Mouse (Mus musculus) left cerebral cortex, postnatal 36 days (tissue): ENCODE measurements at regions not wholly inside any gene's neighbourhood (a gene's known extent, or its start where the extent isn't known, plus 50 kb on each side); places are given as distances from the start of the nearest gene placed in this dataset.
A peak's percentile ranks its signal among the peaks of the same experiment; 100 is the strongest.

Experiments used
- DNase-seq, 2 experiments: peaks; one replicate each; pipeline ENCODE4 v3.0.0; 2021 to 2022; ENCODE audit warnings: low spot score in 2 of 2, mixed read lengths in 1 of 2
- intact Hi-C: fragments of 180-260 bp; cut with DNase I; formaldehyde crosslinking; loops from one replicate; pipeline ENCODE4 v1.15.1; 2025

DNA sequence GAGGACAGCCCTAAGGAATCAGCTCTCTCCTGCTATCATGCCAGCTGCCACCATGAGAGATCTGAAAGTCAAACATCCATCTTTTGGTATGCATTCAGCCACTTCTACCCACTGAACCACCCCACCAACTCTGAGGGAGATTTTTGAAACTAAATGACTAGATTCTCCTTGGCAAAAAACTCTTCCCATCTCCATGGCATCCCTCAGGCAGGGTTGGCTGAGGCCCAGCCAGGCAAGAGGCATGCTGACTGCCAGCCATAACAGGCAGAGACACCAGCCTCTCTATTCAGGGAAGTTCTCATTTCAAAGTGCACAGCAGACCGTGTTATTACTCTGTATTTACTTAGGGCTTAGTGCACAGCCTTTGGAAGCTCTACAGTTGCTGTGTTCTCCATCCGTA is 90.5 kb upstream of the Zdhhc25 start:
- intact Hi-C loops: no loop called here
- peak; percentile 17 to 18 for DNase-seq

DNA sequence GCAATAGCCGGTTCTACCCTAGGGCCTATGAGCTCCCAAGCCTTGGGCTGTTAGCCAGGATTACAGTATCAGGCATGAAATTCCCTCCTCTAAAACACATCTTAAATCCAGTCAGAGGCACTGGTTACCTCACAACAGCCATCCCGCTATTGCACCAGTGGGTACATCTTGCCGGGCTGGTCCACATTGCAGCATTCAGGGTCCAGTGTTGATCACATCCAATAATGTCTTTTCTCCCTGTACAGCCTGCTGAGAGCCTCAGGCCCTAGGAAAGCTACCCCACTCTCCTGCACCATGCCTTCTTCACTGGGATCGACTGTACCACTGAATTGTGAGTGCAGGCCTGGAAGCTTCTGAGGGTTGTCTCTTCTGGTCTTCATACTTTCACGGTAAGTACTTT is 86.0 kb upstream of the Zdhhc25 start:
- intact Hi-C loops: no loop called here
- no peak for DNase-seq

DNA sequence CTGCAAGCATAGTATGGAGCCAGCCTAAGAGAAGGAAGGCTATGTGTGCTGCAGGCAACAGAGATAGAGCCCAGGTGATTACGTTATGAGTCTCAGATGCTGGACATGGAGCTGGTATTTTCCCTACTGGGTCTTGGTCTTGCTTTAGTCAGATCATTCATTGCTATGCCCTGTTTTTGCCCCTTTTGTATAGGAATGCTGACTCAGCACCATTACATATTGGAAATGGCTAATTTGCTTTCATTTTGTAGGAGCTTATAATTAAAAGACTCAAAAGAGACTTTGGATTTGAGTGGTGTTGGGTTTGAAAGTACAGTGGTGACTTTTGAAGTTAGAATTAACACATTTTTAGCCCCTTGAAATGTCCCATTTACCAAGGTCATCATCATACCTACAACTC is 68.9 kb upstream of the Zdhhc25 start:
- no peak for DNase-seq
- intact Hi-C loops: loop anchor here (10.0 kb wide), 2 partner anchors 386 to 906 kb away; no protein-coding TSS in a partner anchor

DNA sequence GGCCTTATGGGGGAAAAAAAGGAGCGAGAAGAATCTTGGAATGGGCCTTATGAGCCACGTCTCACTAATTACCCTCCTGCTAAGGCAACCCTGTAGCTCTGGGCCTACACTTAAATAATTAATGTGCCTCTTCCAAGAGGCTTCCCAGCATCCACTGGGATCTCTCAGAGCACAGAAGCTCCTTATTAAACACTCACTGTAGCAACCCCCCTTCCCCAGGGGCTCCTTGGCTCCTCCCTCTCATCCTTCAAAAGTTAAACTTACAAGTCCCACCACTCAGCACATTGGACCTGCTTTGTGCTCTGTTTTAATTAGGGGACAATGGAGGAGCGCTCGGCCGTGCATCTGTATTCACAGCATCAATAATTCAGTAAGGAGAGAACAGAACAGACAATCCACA is 68.1 kb upstream of the Zdhhc25 start:
- intact Hi-C loops: loop anchor here (10.0 kb wide), 2 partner anchors 387 to 907 kb away; no protein-coding TSS in a partner anchor
- no peak for DNase-seq

DNA sequence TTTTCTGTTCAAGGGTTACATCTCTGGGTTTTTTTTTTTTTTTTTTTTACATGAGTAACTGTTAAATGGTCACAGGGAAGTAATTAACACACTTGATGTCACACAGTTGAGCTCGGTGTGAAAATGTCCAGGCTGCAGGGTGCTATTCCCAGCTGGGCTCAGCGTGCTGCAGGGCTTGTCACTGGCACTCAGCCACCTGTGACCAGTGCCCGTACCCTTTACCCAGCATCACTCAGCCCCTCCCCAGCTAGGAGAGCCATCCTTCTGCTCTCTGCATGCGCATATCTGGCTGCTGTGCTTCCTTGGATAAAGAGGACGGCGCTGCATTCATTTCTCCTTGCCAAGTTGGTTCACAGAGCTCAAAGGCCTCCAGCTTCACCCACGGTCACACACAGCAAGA is 66.7 kb upstream of the Zdhhc25 start:
- DNase-seq: no peak
- intact Hi-C loops: loop anchor here (10.0 kb wide), 2 partner anchors 389 to 909 kb away; no protein-coding TSS in a partner anchor

DNA sequence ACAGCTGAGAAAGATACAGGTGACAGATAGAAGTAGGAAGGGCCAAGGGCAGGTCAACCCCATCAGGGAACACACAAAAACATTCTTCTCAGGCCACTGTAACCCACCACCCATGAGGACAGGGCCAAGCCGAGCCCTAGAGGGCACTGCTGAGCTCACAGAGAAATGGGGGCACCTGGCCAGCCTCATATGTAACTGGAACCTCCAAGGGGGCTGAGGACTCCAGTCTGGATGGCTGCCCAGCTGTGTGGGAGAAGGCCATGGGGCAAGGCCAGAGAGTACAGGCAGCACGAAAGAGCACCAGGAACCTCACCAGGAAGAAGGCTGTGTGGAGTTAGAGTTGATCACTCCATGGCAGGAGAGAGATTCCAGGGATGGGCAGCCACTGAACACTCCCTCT is 64.6 kb upstream of the Zdhhc25 start:
- intact Hi-C loops: loop anchor here (10.0 kb wide), 2 partner anchors 391 to 911 kb away; no protein-coding TSS in a partner anchor
- DNase-seq: no peak

DNA sequence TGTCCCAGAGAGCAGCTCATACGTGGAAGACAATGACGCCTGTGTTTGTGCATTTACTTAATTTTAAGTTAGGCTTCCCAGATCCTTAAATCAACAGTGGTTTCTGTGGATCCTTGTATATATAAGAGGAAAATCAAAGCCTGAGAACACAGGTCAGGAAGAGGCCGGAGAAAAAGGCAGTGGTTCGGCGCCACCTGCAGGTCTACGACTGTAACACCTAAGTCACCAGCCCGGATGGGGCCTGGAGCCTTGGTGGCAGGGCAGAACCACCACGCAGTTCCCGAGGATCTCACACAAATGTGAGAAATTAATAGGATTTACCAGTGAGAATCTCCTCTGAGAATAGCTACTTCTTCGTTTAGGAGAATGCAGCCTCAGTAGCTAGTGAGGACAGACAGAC is 62.9 kb upstream of the Zdhhc25 start:
- DNase-seq: peak in 1 of 2 experiments; percentile 32
- intact Hi-C loops: loop anchor here (10.0 kb wide), 2 partner anchors 392 to 912 kb away; no protein-coding TSS in a partner anchor

DNA sequence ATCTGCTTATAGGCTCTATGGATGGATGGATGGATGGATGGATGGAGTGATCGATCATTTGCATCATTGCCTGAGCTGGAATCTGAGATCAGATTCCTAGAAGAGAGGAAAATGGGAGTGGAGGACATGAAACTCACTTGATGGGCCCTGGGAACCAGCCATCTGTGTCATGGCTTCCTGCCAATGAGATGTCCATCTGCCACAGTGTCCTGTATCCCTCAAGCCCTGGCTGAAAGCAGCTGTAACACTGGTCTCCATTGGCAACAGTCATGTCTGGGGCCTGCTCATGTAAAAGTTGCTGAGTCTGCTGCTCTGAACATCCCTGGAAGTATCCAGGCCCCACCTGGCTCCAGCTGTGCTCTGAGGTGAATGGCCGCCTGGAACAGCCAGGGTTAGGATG is 57.5 kb upstream of the Zdhhc25 start:
- no peak for DNase-seq
- intact Hi-C loops: no loop called here

DNA sequence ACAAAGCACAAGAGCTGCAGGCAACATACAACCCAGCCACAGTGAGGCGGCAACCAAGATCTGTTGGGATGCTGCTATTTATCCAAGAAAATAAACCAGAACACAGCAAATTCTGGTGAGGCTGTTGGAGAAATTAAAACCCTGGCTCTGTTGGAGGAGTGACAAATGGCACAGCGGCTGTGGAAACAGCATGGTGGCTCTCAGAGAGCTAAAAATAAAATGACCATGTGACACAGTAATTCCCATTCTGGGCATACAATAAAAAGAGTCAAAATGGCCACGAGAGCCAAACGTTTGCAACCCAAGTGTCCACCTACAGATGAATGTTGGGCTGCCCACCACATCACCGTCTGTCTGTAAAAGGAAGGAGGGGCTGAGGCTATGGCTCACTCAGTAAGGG is 55.9 kb upstream of the Zdhhc25 start:
- intact Hi-C loops: no loop called here
- DNase-seq: no peak

DNA sequence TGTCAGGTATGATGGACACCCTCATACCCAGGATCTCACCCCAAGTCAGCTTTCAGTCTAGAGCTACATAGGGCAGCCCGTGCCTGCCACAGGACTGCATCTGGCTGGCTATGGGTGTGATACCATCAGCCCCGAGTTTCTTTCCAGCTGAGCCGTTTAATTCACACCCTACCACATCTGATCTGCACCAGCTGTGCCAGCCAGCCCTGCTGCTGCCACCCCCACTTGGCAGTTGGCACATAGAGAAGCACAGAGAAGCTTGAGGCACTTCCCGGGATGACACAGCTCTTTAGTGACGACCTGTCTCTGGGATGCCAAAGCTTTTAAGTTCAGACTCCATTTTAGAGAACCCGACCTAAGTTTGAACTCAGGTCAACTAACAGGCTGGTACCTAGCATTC is 51.8 kb upstream of the Zdhhc25 start:
- no peak for DNase-seq
- intact Hi-C loops: no loop called here
